Mouse (Mus musculus) brain, embryonic 14.5 days (tissue): Measurements from ENCODE around the gene Ier5l.

Source experiments
- CTCF ChIP-seq: fragments of 200-500 bp; IDR thresholded peaks from 2 replicates; pipeline ENCODE4 v1.5.1; 2012; ENCODE audit warnings: inconsistent platforms, mild to moderate bottlenecking, moderate library complexity, borderline replicate concordance; ENCODE audit not compliant: insufficient read depth, insufficient read length; ENCODE audit errors: extremely low read depth
- POLR2A ChIP-seq: fragments of 200-500 bp; IDR thresholded peaks from 2 replicates; pipeline ENCODE4 v1.6.1; 2012; ENCODE audit warnings: mild to moderate bottlenecking, inconsistent platforms, borderline replicate concordance; ENCODE audit not compliant: poor library complexity, insufficient read depth, insufficient read length, severe bottlenecking; ENCODE audit errors: extremely low read depth

DNA sequence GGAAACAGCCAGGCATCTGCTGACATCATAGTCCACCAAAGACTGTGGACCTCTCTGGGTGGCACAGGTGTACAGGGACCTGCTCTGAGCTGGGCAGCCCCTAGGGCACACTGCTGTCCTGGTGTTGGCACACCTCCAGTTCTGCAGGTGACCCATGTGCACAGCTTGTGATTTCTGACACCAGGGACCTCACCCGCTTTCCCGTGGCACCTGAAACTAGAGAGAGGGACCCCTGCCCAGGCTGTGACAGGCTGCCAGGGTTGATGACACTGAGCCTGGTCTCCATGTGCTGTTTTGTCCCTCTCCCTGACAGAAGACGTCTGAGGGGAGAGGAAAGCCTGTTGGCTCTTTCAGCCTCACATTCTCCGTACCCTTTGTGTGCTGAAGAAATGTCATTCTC, 36.2 kb downstream of the Ier5l start:
- TF ChIP-seq CTCF (no peak), POLR2A (no peak)
